Comparison of ENCODE assay signal across 26 mouse cellular contexts in genomic region chr4:134978930-134979329, GRCm38 (mm10). TPM values are rescaled to one million over a fixed set of nuclear protein-coding genes. Genes with fewer than 3 reads are reported as not detected.
DNase-seq lines count a peak whose midpoint lies in the region; ATAC-seq and TF ChIP-seq lines count a peak whose summit lies in the region.
"Had no signal": no experiment of that assay in that cellular context is flagged by ENCODE, and none has a peak within 500 bp of the region (broad histone marks: within the 10 kb centered on the region; RNA-seq: fewer than 3 reads in every experiment).

No protein-coding gene starts in this region.

- TF ChIP-seq POLR2A in limb, embryonic 14.5 days (IDR thresholded peaks at IDR 0.05; ENCODE audit: borderline replicate concordance, extremely low read depth, insufficient read depth, insufficient read length): no peak

- no peak overlapping the region for H3K9ac ChIP-seq in hindbrain, embryonic 11.5 days (ENCODE audit: low read depth, low read length)
- no peak overlapping the region for H3K9ac ChIP-seq in liver, embryonic 15.5 days
- no peak overlapping the region for H3K9ac ChIP-seq in limb, embryonic 14.5 days (ENCODE audit: low read depth, low read length, severe bottlenecking)
- H3K9ac ChIP-seq: embryonic facial prominence, embryonic 13.5 days; forebrain, embryonic 13.5 days; hindbrain, embryonic 14.5 days had no signal

- no peak for DNase-seq in hindbrain, embryonic 10.5 days (ENCODE audit: low spot score)
- no peak for DNase-seq in hindbrain, embryonic 11.5 days (ENCODE audit: low spot score)
- no peak for DNase-seq in liver
- peak; percentile 77 for DNase-seq in limb, embryonic 14.5 days (ENCODE audit: low spot score)
- DNase-seq in adrenal gland, adult (ENCODE audit: inconsistent age in 2 of 2, low spot score in 1 of 2): no peak
- DNase-seq in urinary bladder, postnatal 14 days (ENCODE audit: low spot score): no peak
- DNase-seq: adrenal gland, adult 2 months; adrenal gland, postnatal 14 days; B cell, adult 2 months; cerebellum, adult 11 months; cerebellum, adult 2 months; cerebellum, adult 9-11 months; cerebellum, postnatal 25 days; gastrocnemius, adult 2 months; gastrocnemius, postnatal 14 days; heart, adult 11 months had no signal

- peaks cover 37% of the 10 kb centered on the region for H3K4me1 ChIP-seq in hindbrain, embryonic 10.5 days (replicated peaks)
- no peaks in the 10 kb centered on the region for H3K4me1 ChIP-seq in hindbrain, embryonic 11.5 days (replicated peaks; ENCODE audit: control insufficient read depth, insufficient read depth, low read length)
- H3K4me1 ChIP-seq in liver, embryonic 15.5 days (replicated peaks): peaks cover 44% of the 10 kb centered on the region
- peaks cover 16% of the 10 kb centered on the region for H3K4me1 ChIP-seq in limb, embryonic 14.5 days (ENCODE audit: control insufficient read depth, insufficient read depth, low read length)

- H3K27me3 ChIP-seq in hindbrain, embryonic 10.5 days (ENCODE audit: insufficient read depth, poor library complexity, severe bottlenecking): no peaks in the 10 kb centered on the region; the same call in 1 of the 2 replicates
- no peaks in the 10 kb centered on the region for H3K27me3 ChIP-seq in hindbrain, embryonic 11.5 days (ENCODE audit: control insufficient read depth, insufficient read depth, low read length)
- no peaks in the 10 kb centered on the region for H3K27me3 ChIP-seq in liver, embryonic 15.5 days
- no peaks in the 10 kb centered on the region for H3K27me3 ChIP-seq in limb, embryonic 14.5 days (ENCODE audit: control insufficient read depth, insufficient read depth, low read length)
- H3K27me3 ChIP-seq: embryonic facial prominence, embryonic 13.5 days; forebrain, embryonic 13.5 days; Patski had no signal

- H3K4me3 ChIP-seq in hindbrain, embryonic 10.5 days: no peak overlapping the region
- H3K4me3 ChIP-seq in hindbrain, embryonic 11.5 days (ENCODE audit: low read depth, low read length): no peak overlapping the region
- no peak overlapping the region for H3K4me3 ChIP-seq in liver, embryonic 15.5 days (replicated peaks)
- H3K4me3 ChIP-seq in limb, embryonic 14.5 days (replicated peaks; ENCODE audit: low read length): no peak overlapping the region
- H3K4me3 ChIP-seq: embryonic facial prominence, embryonic 13.5 days; forebrain, embryonic 10.5 days; forebrain, embryonic 13.5 days; gastrocnemius, adult 2 months had no signal

- H3K4me2 ChIP-seq in hindbrain, embryonic 11.5 days (replicated peaks; ENCODE audit: low read depth, low read length): no peak overlapping the region
- H3K4me2 ChIP-seq in liver, embryonic 15.5 days: no peak overlapping the region
- no peak overlapping the region for H3K4me2 ChIP-seq in limb, embryonic 14.5 days (replicated peaks; ENCODE audit: low read depth, low read length, severe bottlenecking)
- H3K4me2 ChIP-seq: embryonic facial prominence, embryonic 13.5 days; forebrain, embryonic 13.5 days; heart, embryonic 11.5 days; hindbrain, embryonic 14.5 days had no signal

- WGBS in hindbrain, embryonic 10.5 days: 80% methylated on average over 8 of the region's 8 CpGs
- WGBS in hindbrain, embryonic 11.5 days: 81% methylated on average over 8 of the region's 8 CpGs
- WGBS in liver, embryonic 15.5 days (ENCODE audit: insufficient replicate concordance): 76% methylated on average over 8 of the region's 8 CpGs
- WGBS in limb, embryonic 14.5 days: 45% methylated on average over 8 of the region's 8 CpGs

- peak overlapping the region; percentile 68 for H3K27ac ChIP-seq in hindbrain, embryonic 10.5 days
- no peak overlapping the region for H3K27ac ChIP-seq in hindbrain, embryonic 11.5 days (ENCODE audit: low read depth, low read length)
- H3K27ac ChIP-seq in liver, embryonic 15.5 days (replicated peaks): peak overlapping the region; percentile 99
- H3K27ac ChIP-seq in limb, embryonic 14.5 days (replicated peaks; ENCODE audit: low read depth, low read length): peak overlapping the region; percentile 71
- H3K27ac ChIP-seq: embryonic facial prominence, embryonic 13.5 days; forebrain, embryonic 10.5 days; forebrain, embryonic 13.5 days; gastrocnemius, adult 2 months; hindbrain, embryonic 14.5 days; hindbrain, postnatal 0 days had no signal

- H3K36me3 ChIP-seq in hindbrain, embryonic 10.5 days: no peaks in the 10 kb centered on the region
- no peaks in the 10 kb centered on the region for H3K36me3 ChIP-seq in hindbrain, embryonic 11.5 days (ENCODE audit: control insufficient read depth, insufficient read depth, low read length)
- peaks cover 4% of the 10 kb centered on the region; the same call in 1 of the 2 replicates for H3K36me3 ChIP-seq in liver, embryonic 15.5 days (replicated peaks)
- no peaks in the 10 kb centered on the region for H3K36me3 ChIP-seq in limb, embryonic 14.5 days (ENCODE audit: control insufficient read depth, insufficient read depth, low read length)
- H3K36me3 ChIP-seq: embryonic facial prominence, embryonic 13.5 days; forebrain, embryonic 10.5 days; G1E had no signal

- H3K9me3 ChIP-seq in hindbrain, embryonic 10.5 days: no peaks in the 10 kb centered on the region
- H3K9me3 ChIP-seq in hindbrain, embryonic 11.5 days (ENCODE audit: control insufficient read depth, low read length): no peaks in the 10 kb centered on the region
- H3K9me3 ChIP-seq in liver, embryonic 15.5 days (replicated peaks): 0 out of 2 replicates have a peak, but pooled peaks cover 5% of the 10 kb centered on the region
- no peaks in the 10 kb centered on the region; the same call in 1 of the 2 replicates for H3K9me3 ChIP-seq in limb, embryonic 14.5 days (ENCODE audit: control insufficient read depth, low read length)
- H3K9me3 ChIP-seq: embryonic facial prominence, embryonic 13.5 days; forebrain, embryonic 10.5 days; forebrain, embryonic 13.5 days; G1E had no signal

- ATAC-seq in hindbrain, embryonic 11.5 days (ENCODE audit: low FRiP score): no peak
- no peak for ATAC-seq in liver, embryonic 15.5 days (ENCODE audit: insufficient read depth)
- ATAC-seq in limb, embryonic 14.5 days (ENCODE audit: low FRiP score, low read depth): peak; percentile 64; the same call in 1 of the 2 replicates
- ATAC-seq: forebrain, embryonic 13.5 days; forebrain, embryonic 16.5 days; hindbrain, postnatal 0 days; Patski had no signal

RNA-seq across cellular contexts. Expression of gene Syf2, which starts 48.2 kb away (rescaled TPM):
- polyA plus RNA-seq in hindbrain, embryonic 10.5 days (2016; fragmentation: Nextera tagmentation; extraction: Ambion mirVana): 67.6 and 75.2 TPM in 2 replicates
- 77.6 and 80.3 TPM in 2 replicates for polyA plus RNA-seq in hindbrain, embryonic 11.5 days (2014; fragmentation: Nextera tagmentation; extraction: Ambion mirVana)
- 46.4 and 50.2 TPM in 2 replicates for polyA plus RNA-seq in liver, embryonic 15.5 days (2015; fragmentation: Nextera tagmentation; extraction: Ambion mirVana)
- 41.4 and 64.5 TPM in 2 replicates for polyA plus RNA-seq in limb, embryonic 14.5 days (2012; rRNA removed)
- polyA plus RNA-seq in limb, embryonic 14.5 days (2014; fragmentation: Nextera tagmentation; extraction: Ambion mirVana): 64.3 and 69.1 TPM in 2 replicates

RNA-seq across cellular contexts. Expression of gene Rsrp1, which starts 55.5 kb away (rescaled TPM):
- 335 and 382 TPM in 2 replicates for polyA plus RNA-seq in hindbrain, embryonic 10.5 days (2016; fragmentation: Nextera tagmentation; extraction: Ambion mirVana)
- 382 and 434 TPM in 2 replicates for polyA plus RNA-seq in hindbrain, embryonic 11.5 days (2014; fragmentation: Nextera tagmentation; extraction: Ambion mirVana)
- 280 and 309 TPM in 2 replicates for polyA plus RNA-seq in liver, embryonic 15.5 days (2015; fragmentation: Nextera tagmentation; extraction: Ambion mirVana)
- 627 and 690 TPM in 2 replicates for polyA plus RNA-seq in limb, embryonic 14.5 days (2012; rRNA removed)
- 416 and 463 TPM in 2 replicates for polyA plus RNA-seq in limb, embryonic 14.5 days (2014; fragmentation: Nextera tagmentation; extraction: Ambion mirVana)
